Mouse (Mus musculus): Measurements from ENCODE around the gene Mark3.
"Not testable (repeated sequence)": the region's sequence is repeated elsewhere in the genome, so short reads cannot be mapped to it uniquely, and the experiment has no call there.

Gene Mark3

GRCm38 (mm10) chr12:111574074-111574886 lies at the start of gene Mark3:
Gene Mark3 (plus strand): TSS chr12:111574523.
- DNase-seq (ENCODE audit: low spot score), result peak; percentile 98

GRCm38 (mm10) chr12:111524883-111525282 lies 49.4 kb upstream of the Mark3 start:
- DNase-seq (ENCODE audit: low spot score), result no peak

GRCm38 (mm10) chr12:111527643-111528281 lies 46.6 kb upstream of the Mark3 start:
- no peak for DNase-seq (ENCODE audit: low spot score)

- no peak for DNase-seq (ENCODE audit: low spot score)
Measured at GRCm38 (mm10) chr12:111529192-111529591, 45.1 kb upstream of the Mark3 start.

GRCm38 (mm10) chr12:111533096-111533794 lies 41.1 kb upstream of the Mark3 start:
- no peak for DNase-seq (ENCODE audit: low spot score)

- no peak for DNase-seq (ENCODE audit: low spot score)
Measured at GRCm38 (mm10) chr12:111535281-111535680, 39.0 kb upstream of the Mark3 start.

- DNase-seq (ENCODE audit: low spot score), result no peak
Measured at GRCm38 (mm10) chr12:111535762-111536161, 38.6 kb upstream of the Mark3 start.

GRCm38 (mm10) chr12:111536746-111537145 lies 37.6 kb upstream of the Mark3 start:
- no peak for DNase-seq (ENCODE audit: low spot score)

GRCm38 (mm10) chr12:111537341-111537740 lies 37.0 kb upstream of the Mark3 start:
- DNase-seq (ENCODE audit: low spot score), result peak; percentile 47

- DNase-seq (ENCODE audit: low spot score), result peak; percentile 100
Measured at GRCm38 (mm10) chr12:111537796-111538291, 36.5 kb upstream of the Mark3 start, which contains the start of gene Eif5. Gene Eif5 (plus strand): TSS chr12:111538016.

- DNase-seq (ENCODE audit: low spot score), result peak; percentile 83
Measured at GRCm38 (mm10) chr12:111538292-111539040, 35.9 kb upstream of the Mark3 start.

- peak; percentile 31 for DNase-seq (ENCODE audit: low spot score)
Measured at GRCm38 (mm10) chr12:111539041-111539345, 35.3 kb upstream of the Mark3 start.

- DNase-seq (ENCODE audit: low spot score), result no peak
Measured at GRCm38 (mm10) chr12:111547070-111547469, 27.3 kb upstream of the Mark3 start.

GRCm38 (mm10) chr12:111548555-111549289 lies 25.6 kb upstream of the Mark3 start:
- DNase-seq (ENCODE audit: low spot score), result no peak

- no peak for DNase-seq (ENCODE audit: low spot score)
Measured at GRCm38 (mm10) chr12:111550679-111551078, 23.6 kb upstream of the Mark3 start.

- no peak for DNase-seq (ENCODE audit: low spot score)
Measured at GRCm38 (mm10) chr12:111552342-111552741, 22.0 kb upstream of the Mark3 start.

GRCm38 (mm10) chr12:111555357-111555756 lies 19.0 kb upstream of the Mark3 start:
- DNase-seq (ENCODE audit: low spot score), result no peak

- not testable (repeated sequence) for DNase-seq (ENCODE audit: low spot score)
Measured at GRCm38 (mm10) chr12:111555893-111556292, 18.4 kb upstream of the Mark3 start.

GRCm38 (mm10) chr12:111557538-111557937 lies 16.8 kb upstream of the Mark3 start:
- no peak for DNase-seq (ENCODE audit: low spot score)

GRCm38 (mm10) chr12:111558655-111559054 lies 15.7 kb upstream of the Mark3 start:
- DNase-seq (ENCODE audit: low spot score), result no peak

- no peak for DNase-seq (ENCODE audit: low spot score)
Measured at GRCm38 (mm10) chr12:111559647-111560258, 14.6 kb upstream of the Mark3 start.
